Mouse (Mus musculus) lung, embryonic 16.5 days (tissue): ENCODE data around the gene Pla2g5. TPM values are rescaled to one million over a fixed set of nuclear protein-coding genes. Genes with fewer than 3 reads are reported as not detected.
"Not testable (repeated sequence)": the region's sequence is repeated elsewhere in the genome, so short reads cannot be mapped to it uniquely, and the experiment has no call there.

Experiments
- ATAC-seq: fragments of 200-750 bp; cut with Nextera tagmentation; 2 replicates; pipeline ENCODE4 v1.8.0; 2017; ENCODE audit warnings: low read depth, mild to moderate bottlenecking, moderate library complexity
- H3K27ac ChIP-seq: fragments of 300-500 bp; sonication (generic); 2 replicates; pipeline ENCODE4 v1.5.1; 2014; ENCODE audit warnings: mild to moderate bottlenecking, control low read depth, low read length
- H3K27me3 ChIP-seq: fragments of 300-500 bp; sonication (generic); 2 replicates; pipeline ENCODE4 v1.6.1; 2014; ENCODE audit warnings: low read depth, low read length, mixed read lengths; ENCODE audit not compliant: control insufficient read depth, insufficient read depth
- H3K36me3 ChIP-seq: fragments of 300-500 bp; sonication (generic); 2 replicates; pipeline ENCODE4 v1.6.1; 2014; ENCODE audit warnings: low read length; ENCODE audit not compliant: control insufficient read depth, insufficient read depth
- H3K4me1 ChIP-seq: fragments of 300-500 bp; sonication (generic); replicated peaks from 2 replicates; pipeline ENCODE4 v1.6.1; 2014; ENCODE audit warnings: low read length, mixed read lengths; ENCODE audit not compliant: control insufficient read depth, insufficient read depth
- H3K4me2 ChIP-seq: fragments of 300-500 bp; sonication (generic); 2 replicates; pipeline ENCODE4 v1.6.1; 2014; ENCODE audit warnings: low read depth, low read length, control low read depth
- H3K4me3 ChIP-seq: fragments of 300-500 bp; sonication (generic); 2 replicates; pipeline ENCODE4 v1.5.1; 2014; ENCODE audit warnings: mild to moderate bottlenecking, low read length, control low read depth
- H3K9ac ChIP-seq: fragments of 300-500 bp; sonication (generic); 2 replicates; pipeline ENCODE4 v1.6.1; 2014; ENCODE audit warnings: low read length, control low read depth
- H3K9me3 ChIP-seq: fragments of 300-500 bp; sonication (generic); 2 replicates; pipeline ENCODE4 v1.6.1; 2016; ENCODE audit warnings: low read length; ENCODE audit not compliant: control insufficient read depth
- WGBS: fragments of 180-500 bp; shearing (Covaris S2); extraction: QIAGEN DNeasy Blood & Tissue Kit; methylation state at CpG from one replicate; pipeline ENCODE4 v1.1.7; 2014; 5-methylcytosine and 5-hydroxymethylcytosine counted together
- polyA plus RNA-seq: library from polyadenylated mRNA; unstranded; fragments of >200 nt; fragmentation: Nextera tagmentation; extraction: Ambion mirVana; gene quantifications from 2 replicates; pipeline ENCODE4 v1.2.1, GENCODE M21; 2015

Gene Pla2g5
- polyA plus RNA-seq, 1 experiment from 2014 or later = 0.60 TPM

DNA sequence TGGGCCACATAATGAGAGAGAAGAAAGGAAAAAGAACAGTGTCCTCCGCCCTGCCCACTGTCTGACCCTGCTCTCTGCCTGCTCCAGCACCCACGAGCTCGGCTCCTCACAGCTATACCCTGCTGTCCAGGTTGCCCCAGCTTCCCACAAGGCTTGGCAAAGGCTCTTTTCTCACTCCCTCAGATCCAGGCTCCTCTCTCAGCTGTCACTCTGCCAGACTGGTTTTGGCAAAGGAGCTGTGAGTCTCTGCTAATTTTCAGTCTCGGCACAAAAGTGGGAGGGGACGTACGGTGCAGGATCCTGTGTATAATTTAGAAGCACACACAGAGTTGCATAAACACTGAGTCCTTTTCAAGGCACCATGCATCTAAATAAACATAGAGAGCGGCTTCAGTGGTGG, 21.9 kb downstream of the Pla2g5 start:
- H3K9me3 ChIP-seq = peaks cover 14% of the 10 kb centered on the region
- WGBS = 54% methylated on average over 7 of the region's 7 CpGs

GRCm38 (mm10) chr4:138840726-138841125, 22.6 kb downstream of the Pla2g5 start:
- Histone ChIP-seq H3K4me3 (no peak overlapping the region), H3K27ac (no peak overlapping the region), H3K4me1 (no peaks in the 10 kb centered on the region), H3K36me3 (no peaks in the 10 kb centered on the region), H3K4me2 (no peak overlapping the region), H3K9ac (no peak overlapping the region), H3K27me3 (no peaks in the 10 kb centered on the region), H3K9me3 (peaks cover 14% of the 10 kb centered on the region)
- WGBS = 67% methylated on average over 8 of the region's 8 CpGs
- ATAC-seq = no peak

More for the DNA sequence above, 21.9 kb downstream of the Pla2g5 start:
- no peak for ATAC-seq
- H3K4me1 ChIP-seq = no peaks in the 10 kb centered on the region
- H3K4me3 ChIP-seq = no peak overlapping the region
- H3K4me2 ChIP-seq = no peak overlapping the region
- no peaks in the 10 kb centered on the region for H3K36me3 ChIP-seq
- H3K27me3 ChIP-seq = no peaks in the 10 kb centered on the region
- no peak overlapping the region for H3K27ac ChIP-seq
- no peak overlapping the region for H3K9ac ChIP-seq

DNA sequence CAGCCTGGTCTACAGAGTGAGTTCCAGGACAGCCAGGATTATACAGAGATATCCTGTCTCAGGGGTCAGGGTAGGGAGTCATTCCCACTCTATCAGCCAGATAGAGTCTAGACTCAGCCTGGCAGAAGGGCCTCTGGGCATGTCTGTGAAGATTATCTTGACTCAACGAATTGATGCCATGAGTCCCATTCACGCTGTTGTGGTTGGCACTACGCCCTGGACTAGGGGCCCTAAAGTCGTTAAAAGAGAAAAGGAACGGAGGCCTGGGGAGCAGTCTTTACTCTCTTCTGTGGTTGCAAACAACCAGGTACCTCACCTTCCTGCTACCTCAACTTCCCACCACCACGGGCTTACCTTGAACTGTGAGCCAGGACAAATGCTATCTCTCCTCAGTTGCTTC, 23.5 kb downstream of the Pla2g5 start:
- H3K27ac ChIP-seq = no peak overlapping the region
- no peaks in the 10 kb centered on the region for H3K36me3 ChIP-seq
- ATAC-seq = no peak
- H3K4me1 ChIP-seq = no peaks in the 10 kb centered on the region
- no peak overlapping the region for H3K9ac ChIP-seq
- no peaks in the 10 kb centered on the region for H3K27me3 ChIP-seq
- no peak overlapping the region for H3K4me3 ChIP-seq
- peaks cover 14% of the 10 kb centered on the region for H3K9me3 ChIP-seq
- H3K4me2 ChIP-seq = no peak overlapping the region
- WGBS = 75% methylated on average over 6 of the region's 6 CpGs

- no peak for ATAC-seq
- H3K27me3 ChIP-seq = no peaks in the 10 kb centered on the region
- H3K36me3 ChIP-seq = no peaks in the 10 kb centered on the region
- peaks cover 3% of the 10 kb centered on the region for H3K4me1 ChIP-seq
- no peak overlapping the region for H3K27ac ChIP-seq
- 39% methylated on average over 11 of the region's 11 CpGs for WGBS
- H3K4me3 ChIP-seq = no peak overlapping the region
- no peaks in the 10 kb centered on the region for H3K9me3 ChIP-seq
- H3K9ac ChIP-seq = no peak overlapping the region
- no peak overlapping the region for H3K4me2 ChIP-seq
These were observed 36.1 kb downstream of the Pla2g5 start for GRCm38 (mm10) chr4:138827147-138827546.

DNA sequence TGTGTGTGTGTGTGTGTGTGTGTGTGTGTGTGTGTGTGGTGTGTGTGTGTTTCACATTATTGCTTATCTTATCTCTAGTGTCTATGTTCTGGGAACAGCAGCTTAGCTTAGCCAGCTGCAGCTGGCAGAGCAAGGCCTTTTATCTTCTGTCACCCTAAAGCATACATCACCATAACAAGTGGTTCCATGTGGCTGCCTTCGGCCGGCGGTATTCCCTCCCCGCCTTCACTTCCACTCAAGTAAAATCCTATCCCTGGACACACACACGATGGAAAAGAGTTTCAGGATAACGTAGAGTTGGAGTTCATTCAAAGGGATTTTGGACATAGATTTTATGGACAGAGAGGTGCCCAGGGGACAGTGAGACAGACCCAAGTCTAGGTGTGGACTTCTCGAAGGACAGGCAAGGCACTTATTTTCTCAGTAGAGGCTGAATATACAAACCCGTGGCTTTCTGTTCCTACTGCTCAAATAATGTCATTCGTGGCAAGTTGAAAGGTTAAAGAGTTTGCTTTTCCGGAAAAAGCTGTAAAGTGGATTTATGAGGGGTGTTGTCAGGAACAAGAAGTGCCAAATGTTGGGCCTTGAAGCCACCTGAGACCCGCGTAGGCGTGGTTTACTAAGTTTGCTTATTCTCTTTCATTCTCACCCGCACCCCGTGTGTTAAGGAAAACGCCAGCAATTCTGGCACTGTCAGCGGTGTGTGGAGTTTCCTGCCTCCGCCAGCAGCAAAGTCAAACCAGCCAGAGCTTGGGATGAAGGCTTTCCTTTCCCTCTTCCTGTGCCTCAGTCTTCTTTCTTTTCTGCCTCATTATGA, 37.3 kb downstream of the Pla2g5 start:
- Histone ChIP-seq H3K4me1 (peaks cover 3% of the 10 kb centered on the region), H3K27ac (peak overlapping the region; percentile 45; the same call in 1 of the 2 replicates), H3K4me2 (peak overlapping the region; percentile 0; the same call in 1 of the 2 replicates), H3K9me3 (no peaks in the 10 kb centered on the region), H3K27me3 (no peaks in the 10 kb centered on the region), H3K4me3 (no peak overlapping the region), H3K36me3 (no peaks in the 10 kb centered on the region), H3K9ac (no peak overlapping the region)
- 2% methylated on average over 18 of the region's 18 CpGs for WGBS
- peak; percentile 84 for ATAC-seq

- Histone ChIP-seq H3K27ac (no peak overlapping the region), H3K27me3 (no peaks in the 10 kb centered on the region), H3K9ac (no peak overlapping the region), H3K36me3 (no peaks in the 10 kb centered on the region), H3K9me3 (no peaks in the 10 kb centered on the region), H3K4me2 (no peak overlapping the region), H3K4me3 (no peak overlapping the region), H3K4me1 (peaks cover 3% of the 10 kb centered on the region)
- WGBS = 79% methylated on average over 2 of the region's 2 CpGs
- no peak for ATAC-seq
These were observed 38.6 kb downstream of the Pla2g5 start for GRCm38 (mm10) chr4:138824660-138825059.

- H3K27ac ChIP-seq, ATAC-seq, H3K4me2 ChIP-seq, H3K27me3 ChIP-seq, H3K4me3 ChIP-seq, H3K4me1 ChIP-seq, H3K9me3 ChIP-seq, H3K36me3 ChIP-seq, H3K9ac ChIP-seq: not testable (repeated sequence)
- WGBS = 84% methylated on average over 2 of the region's 2 CpGs
These were observed 39.1 kb downstream of the Pla2g5 start for GRCm38 (mm10) chr4:138824161-138824560.

- Histone ChIP-seq H3K36me3 (no peaks in the 10 kb centered on the region), H3K27ac (no peak overlapping the region), H3K4me1 (peaks cover 9% of the 10 kb centered on the region), H3K4me3 (no peak overlapping the region), H3K9ac (no peak overlapping the region), H3K4me2 (no peak overlapping the region), H3K9me3 (no peaks in the 10 kb centered on the region), H3K27me3 (no peaks in the 10 kb centered on the region)
- 91% methylated on average over 2 of the region's 2 CpGs for WGBS
- no peak for ATAC-seq
These were observed 42.2 kb downstream of the Pla2g5 start for GRCm38 (mm10) chr4:138821036-138821435.

DNA sequence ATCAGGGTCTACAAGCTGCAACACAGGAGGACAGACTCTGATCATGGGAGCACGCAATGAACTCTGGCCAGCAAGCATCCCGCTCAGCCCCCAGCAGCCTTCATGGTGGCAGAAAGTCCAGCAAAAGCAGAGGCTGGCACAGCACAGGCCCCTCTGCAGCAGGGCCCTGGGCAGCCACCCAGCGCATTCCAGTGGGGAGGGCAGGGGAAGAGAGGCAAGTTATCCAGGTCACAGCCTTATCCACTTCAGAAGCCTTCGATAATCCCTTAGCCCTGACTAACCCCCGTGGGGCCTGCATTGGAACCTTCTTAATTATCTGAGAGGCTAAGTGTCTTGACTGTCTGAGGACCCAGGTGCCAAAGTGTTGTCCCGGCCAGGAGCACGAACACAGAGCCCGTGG, 44.2 kb downstream of the Pla2g5 start:
- Histone ChIP-seq H3K36me3 (no peaks in the 10 kb centered on the region), H3K27ac (no peak overlapping the region), H3K4me3 (no peak overlapping the region), H3K9ac (peak overlapping the region; percentile 41; the same call in 1 of the 2 replicates), H3K9me3 (no peaks in the 10 kb centered on the region), H3K27me3 (no peaks in the 10 kb centered on the region), H3K4me2 (no peak overlapping the region), H3K4me1 (peaks cover 6% of the 10 kb centered on the region)
- peak; percentile 76; the same call in 1 of the 2 replicates for ATAC-seq
- WGBS = 19% methylated on average over 8 of the region's 8 CpGs
